Mouse (Mus musculus) heart, postnatal 0 days (tissue): ENCODE data around the gene Gm21860. TPM values are rescaled to one million over a fixed set of nuclear protein-coding genes. Genes with fewer than 3 reads are reported as not detected.

Source experiments
- polyA plus RNA-seq: library from polyadenylated mRNA; unstranded; fragments of >200 nt; fragmentation: Nextera tagmentation; extraction: Ambion mirVana; gene quantifications from 2 replicates; pipeline ENCODE4 v1.2.1, GENCODE M21; 2015
- total RNA-seq: library from RNA; depleted of rRNA; stranded (reverse); fragments of >200 nt; gene quantifications from 2 replicates; pipeline ENCODE4 v1.2.3, GENCODE M21; 2014; ENCODE audit warnings: low replicate concordance; rRNA removed

Gm21860 gene
- total and polyA plus RNA-seq, 2 experiments from 2014 or later: not detected

Other genes starting within 250 kb of the Gm21860 start
- gene Gm47283, start 29.9 kb upstream of the Gm21860 start, total RNA-seq: not detected in 2 replicates
- gene Gm47283, start 29.9 kb upstream of the Gm21860 start, polyA plus RNA-seq: not detected in 2 replicates
- gene Gm21748, start 84.4 kb upstream of the Gm21860 start, total RNA-seq: not detected in 2 replicates
- gene Gm21748, start 84.4 kb upstream of the Gm21860 start, polyA plus RNA-seq: not detected in 2 replicates